Mouse (Mus musculus) gastrocnemius, adult 18-20 months (tissue): ENCODE measurements at regions not wholly inside any gene's neighbourhood (a gene's known extent, or its start where the extent isn't known, plus 50 kb on each side); places are given as distances from the start of the nearest gene placed in this dataset.

Experiments used
- DNase-seq: peaks from one replicate; pipeline ENCODE4 v3.0.0; 2021; ENCODE audit warnings: low spot score

GRCm38 (mm10) chr3:35360515-35360914, 393.4 kb upstream of the Atp11b start:
- no peak for DNase-seq

- DNase-seq = no peak
These were observed 392.8 kb upstream of the Atp11b start for GRCm38 (mm10) chr3:35361086-35361485.

- DNase-seq = no peak
These were observed 388.5 kb upstream of the Atp11b start for GRCm38 (mm10) chr3:35365431-35365830.

GRCm38 (mm10) chr3:35372276-35372675, 381.6 kb upstream of the Atp11b start:
- no peak for DNase-seq

- no peak for DNase-seq
These were observed 366.5 kb upstream of the Atp11b start for GRCm38 (mm10) chr3:35387386-35387785.

GRCm38 (mm10) chr3:35392657-35393056, 361.2 kb upstream of the Atp11b start:
- DNase-seq = no peak

- DNase-seq = no peak
These were observed 353.7 kb upstream of the Atp11b start for GRCm38 (mm10) chr3:35400213-35400612.

GRCm38 (mm10) chr3:35402666-35403065, 351.2 kb upstream of the Atp11b start:
- DNase-seq = no peak

GRCm38 (mm10) chr3:35403952-35404351, 350.0 kb upstream of the Atp11b start:
- DNase-seq = no peak

GRCm38 (mm10) chr3:35404492-35405390, 349.2 kb upstream of the Atp11b start:
- no peak for DNase-seq

GRCm38 (mm10) chr3:35405621-35406079, 348.3 kb upstream of the Atp11b start:
- DNase-seq = peak; percentile 17

GRCm38 (mm10) chr3:35437687-35438086, 316.2 kb upstream of the Atp11b start:
- DNase-seq = no peak

- no peak for DNase-seq
These were observed 291.0 kb upstream of the Atp11b start for GRCm38 (mm10) chr3:35462858-35463257.

- no peak for DNase-seq
These were observed 289.5 kb upstream of the Atp11b start for GRCm38 (mm10) chr3:35464212-35464911.

GRCm38 (mm10) chr3:35465956-35466355, 287.9 kb upstream of the Atp11b start:
- DNase-seq = no peak

GRCm38 (mm10) chr3:35473351-35473750, 280.6 kb upstream of the Atp11b start:
- no peak for DNase-seq

GRCm38 (mm10) chr3:35474361-35474760, 279.5 kb upstream of the Atp11b start:
- DNase-seq = no peak

GRCm38 (mm10) chr3:35475326-35475725, 278.6 kb upstream of the Atp11b start:
- DNase-seq = no peak

- no peak for DNase-seq
These were observed 272.9 kb upstream of the Atp11b start for GRCm38 (mm10) chr3:35480714-35481695.

- no peak for DNase-seq
These were observed 272.1 kb upstream of the Atp11b start for GRCm38 (mm10) chr3:35481841-35482240.

- DNase-seq = peak; percentile 26
These were observed 271.6 kb upstream of the Atp11b start for GRCm38 (mm10) chr3:35482296-35482695.
